Mouse (Mus musculus): ENCODE measurements around the gene Mcu.

The Mcu gene

GRCm38 (mm10) chr10:59537579-59537978 lies 78.9 kb downstream of the Mcu start:
- no peak for DNase-seq (ENCODE audit: low spot score)

- DNase-seq (ENCODE audit: low spot score) = no peak
Measured at GRCm38 (mm10) chr10:59532256-59532655, 84.2 kb downstream of the Mcu start.

GRCm38 (mm10) chr10:59527819-59528218 lies 88.7 kb downstream of the Mcu start:
- no peak for DNase-seq (ENCODE audit: low spot score)

- DNase-seq (ENCODE audit: low spot score) = no peak
Measured at GRCm38 (mm10) chr10:59527311-59527710, 89.2 kb downstream of the Mcu start.

- no peak for DNase-seq (ENCODE audit: low spot score)
Measured at GRCm38 (mm10) chr10:59524675-59525074, 91.8 kb downstream of the Mcu start.

- no peak for DNase-seq (ENCODE audit: low spot score)
Measured at GRCm38 (mm10) chr10:59523826-59524331, 92.6 kb downstream of the Mcu start.

- DNase-seq (ENCODE audit: low spot score) = no peak
Measured at GRCm38 (mm10) chr10:59520701-59521100, 95.8 kb downstream of the Mcu start.

GRCm38 (mm10) chr10:59519411-59519810 lies 97.1 kb downstream of the Mcu start:
- no peak for DNase-seq (ENCODE audit: low spot score)

- no peak for DNase-seq (ENCODE audit: low spot score)
Measured at GRCm38 (mm10) chr10:59517201-59517600, 99.3 kb downstream of the Mcu start.

- DNase-seq (ENCODE audit: low spot score) = no peak
Measured at GRCm38 (mm10) chr10:59514739-59515464, 101.6 kb downstream of the Mcu start.

GRCm38 (mm10) chr10:59512173-59512572 lies 104.3 kb downstream of the Mcu start:
- no peak for DNase-seq (ENCODE audit: low spot score)

GRCm38 (mm10) chr10:59511427-59511963 lies 105.0 kb downstream of the Mcu start:
- no peak for DNase-seq (ENCODE audit: low spot score)

- DNase-seq (ENCODE audit: low spot score) = no peak
Measured at GRCm38 (mm10) chr10:59510713-59511426, 105.6 kb downstream of the Mcu start.

GRCm38 (mm10) chr10:59509197-59509596 lies 107.3 kb downstream of the Mcu start:
- no peak for DNase-seq (ENCODE audit: low spot score)

GRCm38 (mm10) chr10:59506711-59507110 lies 109.8 kb downstream of the Mcu start:
- DNase-seq (ENCODE audit: low spot score) = no peak

GRCm38 (mm10) chr10:59504291-59504690 lies 112.2 kb downstream of the Mcu start:
- DNase-seq (ENCODE audit: low spot score) = no peak

GRCm38 (mm10) chr10:59503433-59504210 lies 112.9 kb downstream of the Mcu start:
- peak; percentile 36 for DNase-seq (ENCODE audit: low spot score)

- DNase-seq (ENCODE audit: low spot score) = no peak
Measured at GRCm38 (mm10) chr10:59502381-59502780, 114.1 kb downstream of the Mcu start.

GRCm38 (mm10) chr10:59501761-59502160 lies 114.7 kb downstream of the Mcu start:
- DNase-seq (ENCODE audit: low spot score) = no peak

- DNase-seq (ENCODE audit: low spot score) = no peak
Measured at GRCm38 (mm10) chr10:59500225-59500624, 116.3 kb downstream of the Mcu start.

- no peak for DNase-seq (ENCODE audit: low spot score)
Measured at GRCm38 (mm10) chr10:59497019-59497418, 119.5 kb downstream of the Mcu start.

GRCm38 (mm10) chr10:59494917-59495316 lies 121.6 kb downstream of the Mcu start:
- DNase-seq (ENCODE audit: low spot score) = no peak

All from ovary, adult 18-20 months (tissue).